Mouse (Mus musculus) CD8-positive naive resting alpha-beta T cell, adult 2 months (primary cell): ENCODE data around the gene Apbb2.
A peak's percentile ranks its signal among the peaks of the same experiment; 100 is the strongest.

Experiments
- DNase-seq, 2 experiments: peaks; one replicate each; pipeline ENCODE4 v3.0.0; 2022; ENCODE audit warnings: low read depth in 2 of 2, low spot score in 2 of 2

The Apbb2 gene

DNA sequence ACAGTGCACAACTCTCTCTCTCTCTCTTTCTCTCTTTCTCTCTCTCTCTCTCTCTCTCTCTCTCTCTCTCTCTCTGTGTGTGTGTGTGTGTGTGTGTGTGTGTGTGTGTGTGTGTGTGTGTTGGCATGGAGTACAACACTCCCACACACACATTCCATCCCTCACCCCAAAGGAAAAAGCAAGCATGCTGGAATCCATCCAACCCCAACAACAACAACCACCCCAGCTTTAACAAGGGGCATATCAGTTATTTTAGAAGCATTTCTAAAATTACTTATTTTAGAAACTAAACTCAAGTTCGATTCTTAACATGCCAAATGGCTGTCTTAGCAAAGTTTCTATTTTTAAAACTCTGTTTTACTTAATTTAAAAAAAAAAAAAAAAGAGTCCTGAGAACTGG, 68.9 kb downstream of the Apbb2 start:
- DNase-seq: no peak

DNA sequence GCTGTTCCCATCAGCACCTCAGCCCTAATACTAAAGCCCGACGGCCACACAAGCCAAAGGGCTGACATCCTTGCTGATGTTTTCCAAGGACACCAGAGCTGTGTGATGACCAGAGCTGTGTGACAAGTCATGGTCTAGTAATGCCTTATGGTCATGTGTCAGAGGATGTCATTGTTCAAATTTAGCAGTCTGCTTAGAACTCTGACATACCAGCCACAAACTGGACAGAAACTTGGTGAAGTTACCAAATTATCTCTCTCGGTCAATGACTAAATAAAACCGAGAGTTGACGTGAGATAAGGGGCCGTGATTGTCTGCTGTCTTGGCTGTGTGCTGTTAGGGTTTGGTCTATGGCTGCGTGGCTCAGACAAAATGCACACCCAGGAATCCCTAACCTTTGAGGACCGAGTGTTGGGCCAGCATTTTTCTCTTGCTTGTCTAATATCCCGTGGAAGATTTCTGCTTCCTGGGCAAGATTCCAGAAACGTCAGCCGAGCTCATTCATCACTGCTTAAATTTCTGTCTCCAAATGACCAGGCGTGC, 71.5 kb downstream of the Apbb2 start:
- no peak for DNase-seq

DNA sequence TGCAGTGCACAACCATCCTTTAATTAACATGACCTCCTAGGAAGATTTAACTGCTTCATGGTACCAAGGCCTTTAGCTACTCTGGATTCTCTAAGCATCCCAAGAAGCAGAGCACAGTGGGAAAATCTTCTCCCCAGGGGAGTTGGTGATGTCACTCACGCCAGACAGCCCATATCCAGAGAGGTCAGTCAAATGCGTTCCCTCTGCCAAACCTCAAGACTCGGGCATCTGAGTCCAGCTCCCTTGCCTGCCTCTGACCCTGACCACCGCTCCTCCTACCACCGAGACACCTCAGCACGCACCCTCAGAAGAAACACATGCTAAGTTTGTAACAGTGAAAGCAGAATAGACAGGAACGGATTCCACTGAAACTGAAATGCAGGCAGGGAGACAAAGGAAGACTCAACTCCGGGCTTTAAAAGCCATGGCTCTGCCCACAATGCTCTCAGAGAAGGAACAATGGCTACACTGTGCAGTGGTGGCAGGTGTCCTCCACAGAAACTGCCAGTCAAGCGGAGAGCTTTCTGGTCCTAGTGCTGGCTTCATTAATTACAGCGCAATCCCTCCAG, 72.9 kb downstream of the Apbb2 start:
- no peak for DNase-seq

DNA sequence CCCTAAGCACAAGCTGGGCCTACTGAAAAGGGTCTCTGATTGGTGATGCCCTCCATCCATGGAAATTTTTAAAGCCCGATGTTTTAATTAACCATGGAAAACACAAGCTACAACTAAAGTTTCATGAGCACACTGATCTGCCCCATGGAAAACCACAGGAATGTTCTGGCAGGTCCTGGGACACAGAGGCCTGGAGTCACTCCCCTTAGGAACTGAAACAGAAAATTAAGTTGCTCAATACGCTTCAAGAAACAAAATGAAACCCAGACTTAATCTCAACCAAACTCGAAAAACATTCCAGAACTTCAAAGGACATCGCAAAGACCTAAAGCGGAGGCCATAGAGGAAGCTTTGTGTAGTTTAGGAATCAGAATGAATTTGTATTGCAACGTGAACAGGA, 74.8 kb downstream of the Apbb2 start:
- DNase-seq: no peak

DNA sequence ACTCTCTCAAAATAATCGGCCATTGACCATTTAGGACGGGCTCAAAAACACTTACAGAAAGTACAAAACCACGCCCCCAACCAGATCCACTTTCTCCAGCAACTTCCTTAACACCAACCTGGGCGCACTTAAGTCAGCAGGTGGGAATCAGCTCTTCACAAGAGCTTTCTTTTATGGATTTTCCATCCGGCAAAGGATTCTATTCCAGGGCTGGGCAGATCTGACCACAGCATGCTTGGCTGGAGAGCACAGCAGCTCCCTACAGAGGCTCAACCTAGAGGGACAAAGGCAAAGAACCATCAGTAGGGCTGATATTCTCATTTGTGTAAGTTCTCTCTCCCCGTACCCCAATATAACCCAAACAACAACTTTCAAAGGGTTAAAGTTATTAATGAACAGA, 75.2 kb downstream of the Apbb2 start:
- DNase-seq: no peak

DNA sequence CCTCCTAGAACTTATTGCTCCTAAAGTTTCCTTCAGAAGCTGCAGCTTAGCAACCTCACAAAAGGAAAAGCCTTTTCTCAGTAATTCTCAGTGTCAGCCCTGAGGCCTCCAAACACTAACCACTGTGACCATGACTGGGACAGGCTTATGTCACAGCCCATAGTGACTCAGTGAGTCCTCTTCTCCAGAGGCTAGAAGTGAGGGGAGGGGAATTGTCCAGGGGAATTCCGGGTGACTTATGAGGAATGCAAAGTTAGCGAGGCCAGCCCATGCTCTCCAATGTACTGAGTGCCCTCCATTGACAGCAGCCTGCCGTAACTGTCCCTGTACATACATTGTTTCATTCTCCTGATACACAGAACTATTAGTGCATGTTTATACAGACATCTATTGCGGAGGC, 76.1 kb downstream of the Apbb2 start:
- DNase-seq: no peak

DNA sequence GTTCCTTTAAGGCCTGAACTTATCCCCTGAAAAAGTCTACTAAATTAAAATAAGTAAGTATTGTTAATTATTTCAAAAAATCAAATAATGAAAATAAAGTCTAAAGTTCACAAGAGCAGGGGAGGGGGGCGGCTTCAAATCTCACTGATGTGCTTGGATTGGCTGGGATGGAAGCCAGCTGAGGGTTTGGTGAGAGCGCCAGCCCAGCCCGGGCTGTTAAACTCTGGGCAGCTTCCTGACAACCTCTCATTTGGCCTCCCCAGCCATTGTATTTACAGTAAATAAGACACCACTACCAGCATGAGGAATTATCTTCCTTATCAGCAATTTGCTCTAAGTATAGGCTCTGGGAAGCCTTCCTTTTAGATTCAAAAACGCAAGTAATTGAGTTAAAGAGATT, 77.2 kb downstream of the Apbb2 start:
- no peak for DNase-seq

DNA sequence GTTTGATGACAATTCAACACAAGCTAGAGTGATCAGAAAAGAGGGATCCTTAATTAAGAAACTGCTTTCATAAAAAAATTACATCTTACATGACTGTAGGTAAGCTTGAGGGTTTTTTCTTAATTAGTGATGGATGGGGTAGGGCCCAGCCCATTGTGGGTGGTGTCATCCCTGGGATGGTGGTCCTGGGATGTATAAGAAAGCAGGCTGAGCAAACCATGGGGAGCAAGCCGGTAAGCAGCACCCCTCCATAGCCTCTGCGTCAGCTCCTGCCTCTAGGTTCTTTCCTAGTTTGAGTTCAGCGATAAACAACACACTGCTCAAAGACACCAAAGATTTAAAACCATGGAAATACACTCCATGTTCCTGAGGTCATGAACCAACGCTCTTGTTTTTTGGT, 78.3 kb downstream of the Apbb2 start:
- no peak for DNase-seq

DNA sequence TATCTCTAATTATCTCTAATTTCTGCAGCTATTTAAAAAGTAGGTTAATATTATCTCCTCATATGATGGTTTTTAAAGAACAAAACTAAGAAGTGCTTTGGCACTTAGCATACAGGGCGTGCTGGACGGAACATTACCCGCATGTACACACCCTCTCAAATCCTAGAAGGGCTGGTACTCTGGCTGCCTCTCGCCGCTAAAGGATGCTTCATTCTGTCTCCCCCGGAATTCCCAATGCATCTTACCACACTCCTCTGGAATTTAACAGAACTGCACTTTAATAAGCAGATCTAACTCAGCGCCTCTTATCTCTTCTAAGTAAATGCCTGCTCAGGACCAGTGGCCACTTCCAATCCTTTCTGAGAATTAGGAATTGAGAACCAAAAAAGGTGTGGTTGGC, 80.8 kb downstream of the Apbb2 start:
- DNase-seq: no peak

DNA sequence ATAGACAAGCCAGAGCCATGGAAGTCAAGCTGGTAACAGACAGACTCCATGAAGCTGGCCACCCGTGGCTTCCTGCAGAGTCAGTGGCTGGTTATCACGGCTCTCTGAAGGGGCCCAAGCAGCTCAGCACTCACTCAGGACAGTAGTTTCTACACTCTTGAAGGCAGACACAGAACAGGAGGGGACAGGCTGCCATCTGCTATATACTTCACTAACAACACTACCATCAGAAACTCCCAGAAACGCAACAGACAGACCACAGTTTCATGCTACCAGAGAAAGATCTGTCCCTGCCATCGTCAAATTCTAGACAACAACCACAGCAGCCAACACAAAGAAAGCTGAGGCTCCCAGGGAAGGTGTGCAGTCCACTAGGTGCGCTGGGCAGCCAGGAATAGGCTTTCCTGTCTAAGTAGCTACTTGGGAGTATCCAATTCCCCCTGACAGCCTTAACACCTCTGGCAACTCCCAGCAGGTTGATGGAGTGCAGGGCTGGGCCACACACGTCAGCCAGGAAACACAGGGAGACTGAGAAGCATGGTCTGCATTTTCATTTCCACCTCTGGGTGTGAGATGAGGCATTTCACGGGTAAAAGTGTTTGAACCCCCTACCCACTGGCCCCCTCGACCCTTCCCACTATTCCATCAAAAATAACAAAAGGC, 81.8 kb downstream of the Apbb2 start:
- DNase-seq: no peak

DNA sequence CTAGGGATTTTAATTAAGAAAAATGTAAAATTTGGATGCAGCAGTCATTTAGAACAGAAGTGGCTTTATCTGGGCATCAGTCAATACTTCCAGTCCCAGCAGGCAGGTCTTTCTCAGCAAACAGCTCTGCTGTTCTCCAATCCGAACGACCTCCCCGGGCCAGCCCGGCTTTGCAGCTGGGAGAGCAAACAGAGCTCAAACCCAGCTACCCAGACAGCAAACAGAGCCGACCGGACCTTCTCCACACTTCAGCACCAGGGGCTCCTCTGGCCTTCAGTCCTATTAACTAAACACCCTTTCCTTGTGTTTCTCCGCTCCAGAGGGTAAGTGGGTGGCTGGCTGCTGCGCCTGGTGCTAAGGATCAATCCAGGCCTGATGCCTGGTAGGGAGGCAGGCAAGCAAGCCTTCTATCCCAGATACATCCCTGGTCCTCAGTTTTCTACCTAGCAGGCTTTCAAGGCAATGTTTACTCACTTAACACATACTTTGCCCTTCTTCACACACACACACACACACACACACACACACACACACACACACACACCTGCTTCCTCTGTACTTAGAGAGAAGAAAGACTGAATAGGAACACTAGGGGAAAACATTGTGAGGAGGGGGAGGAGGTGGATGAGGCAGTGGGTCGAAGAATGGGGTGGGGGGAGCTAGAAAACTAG, 82.9 kb downstream of the Apbb2 start:
- no peak for DNase-seq

DNA sequence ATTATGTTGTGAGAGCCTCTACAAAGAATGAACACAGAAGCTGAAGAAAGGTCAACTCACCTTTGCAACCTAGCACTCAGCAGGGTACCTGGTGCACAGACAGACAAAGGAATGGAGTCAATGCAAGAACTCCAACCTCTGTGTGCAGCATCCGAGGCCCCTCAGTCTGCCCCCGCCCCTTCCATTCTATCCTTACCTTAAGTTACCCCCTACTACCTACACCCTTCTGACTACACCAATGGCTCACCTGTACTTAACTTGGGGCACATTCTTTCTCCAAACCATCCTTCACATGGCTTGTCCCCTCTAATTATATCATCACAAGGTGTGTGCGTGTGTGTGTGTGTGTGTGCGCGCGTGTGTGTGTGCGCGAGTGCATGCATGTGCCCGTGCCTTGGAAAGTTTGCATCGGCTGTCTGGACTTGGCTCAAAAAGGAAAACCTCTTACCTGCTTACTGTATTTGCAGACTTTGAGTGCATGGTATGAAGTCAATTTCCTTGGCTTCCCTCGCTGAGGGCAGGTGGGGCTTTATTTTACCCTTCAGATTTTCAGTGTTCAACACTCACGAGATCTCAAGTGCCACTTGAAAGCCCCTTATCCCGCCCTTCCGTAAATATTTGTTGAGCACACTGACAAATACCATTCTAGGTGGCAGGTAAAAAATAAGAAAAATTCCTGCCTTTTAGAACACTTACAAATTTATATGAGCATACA, 84.7 kb downstream of the Apbb2 start:
- DNase-seq: no peak

DNA sequence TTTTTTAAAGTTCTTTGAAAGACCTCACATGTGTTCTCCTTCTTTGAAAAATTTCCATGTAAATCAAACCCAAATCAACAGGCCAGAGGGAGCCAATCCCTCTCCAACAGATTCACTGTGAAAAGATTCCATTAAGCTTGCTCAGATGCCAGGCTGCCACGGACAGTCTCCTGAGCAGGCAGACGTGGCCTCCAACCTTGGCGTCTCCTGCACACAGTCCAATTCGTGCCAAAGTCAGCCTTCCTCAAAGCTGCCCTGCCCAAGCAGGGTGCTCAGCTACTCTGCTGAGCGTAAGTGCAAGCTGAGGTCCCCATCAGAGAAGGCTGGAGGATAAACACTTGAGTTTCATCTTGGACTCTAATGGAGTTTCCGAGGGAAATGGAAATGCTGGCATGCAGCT, 85.8 kb downstream of the Apbb2 start:
- no peak for DNase-seq

DNA sequence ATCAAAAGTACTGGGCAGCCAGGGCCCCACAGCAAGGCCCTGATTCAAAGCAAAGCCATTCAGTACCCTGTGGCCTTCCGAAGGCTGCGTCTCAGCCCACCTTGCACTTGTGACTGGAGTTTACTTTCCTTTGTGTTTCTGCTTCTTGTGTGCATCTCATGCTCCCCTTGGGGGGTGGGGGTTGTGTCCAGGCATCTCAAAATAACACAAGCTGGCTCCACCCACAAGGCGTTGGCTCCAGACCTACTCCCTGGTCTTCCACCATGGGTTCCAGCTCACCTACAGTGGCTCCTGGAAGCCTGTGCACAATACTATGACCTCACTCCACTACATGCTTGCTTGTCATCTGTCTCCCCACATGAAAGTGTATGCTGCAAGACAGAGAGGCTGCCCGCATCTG, 88.2 kb downstream of the Apbb2 start:
- no peak for DNase-seq

DNA sequence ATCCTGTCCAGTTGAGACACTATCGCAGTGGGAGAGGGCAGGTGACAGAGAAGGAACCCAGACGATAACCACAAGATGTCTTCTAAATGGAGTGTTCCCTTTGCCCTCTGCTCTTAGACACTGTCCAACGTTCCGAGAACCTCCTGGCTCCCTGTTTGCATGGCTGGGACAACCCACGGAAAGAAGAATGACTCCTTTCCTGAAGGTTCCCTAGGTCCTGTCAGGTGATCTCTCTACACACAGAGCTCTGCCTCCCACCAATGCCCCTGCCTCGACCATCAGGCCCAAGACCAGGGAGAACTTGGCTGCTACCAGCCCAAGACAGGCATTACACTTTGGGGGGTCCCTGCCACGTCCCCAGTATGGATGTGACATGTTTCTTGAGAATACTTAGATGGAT, 89.0 kb downstream of the Apbb2 start:
- DNase-seq: no peak

DNA sequence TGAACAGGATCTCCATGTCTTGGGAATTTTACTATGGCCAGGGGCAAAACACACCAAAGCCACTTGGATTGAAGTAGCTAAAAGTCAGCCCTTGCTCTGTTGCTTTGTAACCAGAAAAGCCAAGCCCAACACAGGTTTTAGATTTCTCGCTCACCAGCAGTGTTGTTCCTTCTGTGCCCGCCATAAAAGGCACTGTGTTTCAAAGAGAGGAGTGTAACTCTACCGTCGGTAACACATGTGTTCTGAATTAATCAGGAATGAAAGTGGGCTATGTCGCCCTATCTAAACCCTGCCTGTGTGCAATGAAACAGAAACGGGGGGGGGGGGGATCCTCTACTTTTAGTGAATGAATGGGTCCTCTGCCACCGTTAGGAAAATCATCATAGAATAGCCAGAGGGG, 90.0 kb downstream of the Apbb2 start:
- DNase-seq: no peak

DNA sequence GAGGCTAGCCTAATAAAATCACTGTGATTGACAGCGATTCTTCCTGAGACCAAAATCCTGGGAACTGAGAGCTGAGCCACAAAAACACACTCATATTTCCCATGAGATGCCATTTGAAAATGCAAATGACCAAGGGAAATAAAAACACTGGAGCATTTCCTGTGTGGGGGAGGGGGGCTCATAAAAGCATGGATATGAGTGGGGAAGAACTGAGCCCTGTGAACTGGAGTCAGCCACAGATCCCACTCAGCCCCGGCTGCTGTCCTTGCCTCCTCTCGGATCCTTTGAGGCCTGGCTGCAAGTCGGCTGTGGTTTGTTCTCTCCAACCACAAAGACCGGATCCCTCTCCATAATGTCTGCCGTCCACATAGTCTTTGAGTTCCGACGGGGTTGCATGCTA, 91.5 kb downstream of the Apbb2 start:
- no peak for DNase-seq

DNA sequence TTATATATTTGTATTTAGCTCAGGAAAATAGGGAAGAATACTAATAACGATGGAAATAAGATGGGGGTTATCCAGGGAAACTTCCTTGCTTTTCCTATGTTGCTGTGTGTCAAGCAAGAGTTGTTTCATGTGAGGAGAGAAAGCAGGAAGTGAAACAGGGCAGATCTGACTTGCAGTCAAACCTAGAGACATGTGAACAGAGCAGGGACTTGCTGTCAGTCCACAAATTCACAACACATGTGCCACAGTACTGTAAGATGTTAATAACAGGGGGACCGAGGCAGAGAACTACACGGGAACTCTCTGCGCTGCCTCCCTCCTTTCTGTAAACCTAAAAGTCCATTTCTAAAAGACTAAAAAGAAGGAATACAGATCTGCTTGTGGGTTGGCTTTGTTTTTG, 93.6 kb downstream of the Apbb2 start:
- no peak for DNase-seq

DNA sequence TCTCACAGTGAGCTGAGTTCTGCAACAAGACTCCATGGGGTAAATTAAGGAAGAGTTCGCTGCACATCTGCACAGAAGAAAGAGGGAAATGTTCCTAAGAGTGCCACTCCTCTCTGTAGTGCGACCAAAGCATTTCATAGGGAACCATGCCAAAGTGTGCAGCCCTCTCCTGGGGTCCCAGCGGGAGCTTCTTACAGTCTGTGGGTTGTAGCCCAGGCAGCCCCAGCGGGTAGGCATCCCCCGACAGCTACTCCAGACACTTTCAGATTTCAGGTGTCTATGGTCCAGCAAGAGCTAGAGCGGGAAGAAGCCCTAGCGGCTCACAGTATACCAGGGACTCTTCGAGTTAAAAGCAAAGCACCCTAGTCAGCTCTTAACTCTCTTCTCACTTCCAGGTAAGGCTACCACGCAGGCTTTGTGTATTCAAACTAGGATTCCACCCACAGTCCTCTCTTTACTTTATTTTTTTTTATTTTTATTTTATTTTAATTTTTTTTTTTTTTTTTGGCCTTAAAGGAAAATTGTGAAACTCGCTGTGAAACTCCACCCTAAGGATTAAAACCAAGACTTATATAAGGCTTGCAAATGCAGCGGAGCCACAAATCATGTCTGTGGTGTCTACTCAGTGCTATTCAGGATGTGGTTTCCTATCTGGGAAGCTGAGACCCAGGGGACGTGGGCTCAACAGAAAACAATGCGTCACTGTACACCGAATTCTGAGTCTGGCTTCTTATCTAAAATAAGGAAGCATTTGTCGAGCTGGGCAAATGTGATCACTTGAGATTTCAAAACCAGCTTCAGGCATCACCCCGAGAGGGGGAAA, 94.7 kb downstream of the Apbb2 start:
- DNase-seq: peak in 1 of 2 experiments; percentile 15

DNA sequence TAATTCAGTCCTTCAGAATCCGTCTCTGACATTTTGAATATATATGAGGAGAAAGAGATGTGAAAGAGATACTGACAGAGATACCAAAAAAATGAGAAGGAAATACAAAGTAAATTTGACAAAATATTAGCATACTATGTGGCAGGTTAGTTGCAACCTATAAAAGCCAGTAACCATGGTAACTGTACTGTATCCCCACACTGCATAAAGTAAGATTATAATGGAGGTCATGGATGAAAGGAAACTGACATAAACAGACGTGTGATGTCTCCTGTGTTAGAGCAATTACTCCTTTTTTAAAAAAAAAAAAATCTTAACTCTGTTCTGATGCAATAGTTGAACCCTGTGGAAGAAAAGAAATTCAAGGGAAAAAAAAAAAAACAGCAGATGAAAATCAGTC, 97.3 kb downstream of the Apbb2 start:
- DNase-seq: no peak

DNA sequence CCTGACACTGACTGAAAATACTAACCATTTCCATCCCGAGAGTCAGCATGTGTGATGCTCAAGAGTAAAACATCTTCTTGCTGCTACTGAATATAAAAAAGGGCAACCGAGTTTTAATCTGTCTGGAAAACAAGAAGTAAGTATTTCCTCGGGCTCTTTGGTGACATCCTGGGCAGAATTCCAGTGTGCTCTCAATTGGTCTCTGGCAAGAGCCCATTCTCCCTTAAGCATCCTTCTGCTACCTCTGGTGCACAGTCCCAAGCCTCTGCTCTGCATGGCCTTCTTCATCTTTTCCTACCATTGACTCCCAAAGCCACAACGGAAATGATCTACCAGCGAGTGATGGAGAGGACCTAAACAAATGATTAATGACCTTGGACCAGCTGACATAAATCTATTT, 99.1 kb downstream of the Apbb2 start:
- no peak for DNase-seq
